Mouse (Mus musculus) spleen, adult 2 months (tissue): ENCODE measurements around the gene Msmb.

Source experiments
- CTCF ChIP-seq: fragments of 200-500 bp; IDR thresholded peaks from 2 replicates; pipeline ENCODE4 v1.5.1; 2011; ENCODE audit warnings: mild to moderate bottlenecking, inconsistent platforms; ENCODE audit not compliant: insufficient read depth, insufficient read length, insufficient replicate concordance; ENCODE audit errors: extremely low read depth
- POLR2A ChIP-seq: fragments of 200-500 bp; IDR thresholded peaks from 2 replicates; pipeline ENCODE4 v1.6.1; 2011; ENCODE audit warnings: low read depth, low read length, inconsistent platforms

DNA sequence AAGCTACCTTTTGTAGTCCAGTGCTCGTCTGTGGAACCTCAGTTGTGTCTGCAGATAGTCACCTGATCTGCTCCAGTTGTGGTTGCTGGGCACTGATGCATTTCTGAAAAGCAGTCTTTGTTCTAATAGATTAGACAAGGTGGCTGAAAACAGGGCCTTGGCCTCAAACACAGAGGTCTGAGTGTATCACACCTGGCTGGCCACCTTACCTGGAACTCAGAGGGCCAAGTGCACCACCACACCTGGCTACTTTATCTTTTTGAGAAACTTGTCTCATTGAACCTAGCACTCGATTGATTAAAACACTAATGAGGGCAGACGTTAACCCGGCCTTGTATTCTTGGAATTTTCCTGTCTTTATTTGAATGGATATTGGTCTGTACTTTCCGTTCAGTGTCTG lies 46.2 kb upstream of the Msmb start:
- TF ChIP-seq CTCF (no peak), POLR2A (no peak)
